Mouse (Mus musculus) embryonic facial prominence, embryonic 15.5 days (tissue): ENCODE results near the gene Rbms3. TPM values are rescaled to one million over a fixed set of nuclear protein-coding genes. Genes with fewer than 3 reads are reported as not detected.

Source experiments
- ATAC-seq: fragments of 200-750 bp; cut with Nextera tagmentation; 2 replicates; pipeline ENCODE4 v1.8.0; 2017; ENCODE audit warnings: low read depth, moderate TSS enrichment; ENCODE audit not compliant: insufficient number of reproducible peaks, low FRiP score, low TSS enrichment
- H3K27ac ChIP-seq: fragments of 300-500 bp; sonication (generic); replicated peaks from 2 replicates; pipeline ENCODE4 v1.5.1; 2015; ENCODE audit warnings: mild to moderate bottlenecking, inconsistent platforms
- H3K27me3 ChIP-seq: fragments of 300-500 bp; sonication (generic); 2 replicates; pipeline ENCODE4 v1.6.1; 2015; ENCODE audit warnings: inconsistent platforms
- H3K36me3 ChIP-seq: fragments of 300-500 bp; sonication (generic); 2 replicates; pipeline ENCODE4 v1.6.1; 2015; ENCODE audit warnings: mild to moderate bottlenecking, inconsistent platforms
- H3K4me1 ChIP-seq: fragments of 300-500 bp; sonication (generic); 2 replicates; pipeline ENCODE4 v1.6.1; 2015; ENCODE audit warnings: inconsistent platforms
- H3K4me2 ChIP-seq: fragments of 300-500 bp; sonication (generic); replicated peaks from 2 replicates; pipeline ENCODE4 v1.6.1; 2015; ENCODE audit warnings: mild to moderate bottlenecking, inconsistent platforms
- H3K4me3 ChIP-seq: fragments of 300-500 bp; sonication (generic); replicated peaks from 2 replicates; pipeline ENCODE4 v1.5.1; 2015; ENCODE audit warnings: mild to moderate bottlenecking, inconsistent platforms
- H3K9ac ChIP-seq: fragments of 300-500 bp; sonication (generic); 2 replicates; pipeline ENCODE4 v1.6.1; 2015; ENCODE audit warnings: inconsistent platforms
- H3K9me3 ChIP-seq: fragments of 300-500 bp; sonication (generic); replicated peaks from 2 replicates; pipeline ENCODE4 v1.6.1; 2016; ENCODE audit warnings: inconsistent platforms
- WGBS: fragments of 180-500 bp; shearing (Covaris S2); methylation state at CpG from one replicate; pipeline ENCODE4 v1.1.7; 2015; 5-methylcytosine and 5-hydroxymethylcytosine counted together
- polyA plus RNA-seq: library from polyadenylated mRNA; unstranded; fragments of >200 nt; fragmentation: Nextera tagmentation; extraction: Ambion mirVana; gene quantifications from 2 replicates; pipeline ENCODE4 v1.2.1, GENCODE M21; 2015

Gene Rbms3
- polyA plus RNA-seq, 1 experiment from 2014 or later: 84.3 TPM

- H3K4me3 ChIP-seq: no peak overlapping the region
- H3K27me3 ChIP-seq: no peaks in the 10 kb centered on the region
- H3K4me2 ChIP-seq: no peak overlapping the region
- 0 out of 2 replicates have a peak, but pooled peaks cover 6% of the 10 kb centered on the region for H3K36me3 ChIP-seq
- H3K27ac ChIP-seq: no peak overlapping the region
- H3K4me1 ChIP-seq: no peaks in the 10 kb centered on the region
- ATAC-seq: no peak
- H3K9me3 ChIP-seq: no peaks in the 10 kb centered on the region
- no peak overlapping the region for H3K9ac ChIP-seq
- 91% methylated on average over 1 of the region's 1 CpGs for WGBS
Measured at GRCm38 (mm10) chr9:116703119-116703518, 926.6 kb downstream of the Rbms3 start.

DNA sequence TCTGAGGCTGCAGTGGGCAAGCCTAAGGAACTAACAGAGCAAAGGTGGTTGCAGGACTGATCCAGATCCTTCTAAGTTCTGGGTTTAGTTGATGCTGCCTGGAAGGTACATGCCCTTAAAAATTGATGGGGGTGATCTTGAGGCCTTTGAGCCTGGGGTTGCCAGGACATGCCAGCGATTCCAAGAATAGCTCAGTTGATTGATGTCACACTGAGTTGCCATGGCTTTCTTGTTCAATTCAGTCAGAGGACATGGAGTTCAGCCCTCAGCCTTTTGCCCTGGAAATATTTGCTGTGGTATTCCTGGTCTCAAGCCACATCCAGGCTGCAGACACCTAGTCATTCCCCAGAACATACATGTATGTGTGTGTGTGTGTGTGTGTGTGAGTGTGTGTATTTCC lies 927.1 kb downstream of the Rbms3 start:
- Histone ChIP-seq H3K4me2 (no peak overlapping the region), H3K4me1 (no peaks in the 10 kb centered on the region), H3K9me3 (no peaks in the 10 kb centered on the region), H3K27me3 (no peaks in the 10 kb centered on the region), H3K9ac (no peak overlapping the region), H3K36me3 (0 out of 2 replicates have a peak, but pooled peaks cover 6% of the 10 kb centered on the region), H3K27ac (no peak overlapping the region), H3K4me3 (no peak overlapping the region)
- ATAC-seq: no peak
- 73% methylated on average over 1 of the region's 1 CpGs for WGBS

DNA sequence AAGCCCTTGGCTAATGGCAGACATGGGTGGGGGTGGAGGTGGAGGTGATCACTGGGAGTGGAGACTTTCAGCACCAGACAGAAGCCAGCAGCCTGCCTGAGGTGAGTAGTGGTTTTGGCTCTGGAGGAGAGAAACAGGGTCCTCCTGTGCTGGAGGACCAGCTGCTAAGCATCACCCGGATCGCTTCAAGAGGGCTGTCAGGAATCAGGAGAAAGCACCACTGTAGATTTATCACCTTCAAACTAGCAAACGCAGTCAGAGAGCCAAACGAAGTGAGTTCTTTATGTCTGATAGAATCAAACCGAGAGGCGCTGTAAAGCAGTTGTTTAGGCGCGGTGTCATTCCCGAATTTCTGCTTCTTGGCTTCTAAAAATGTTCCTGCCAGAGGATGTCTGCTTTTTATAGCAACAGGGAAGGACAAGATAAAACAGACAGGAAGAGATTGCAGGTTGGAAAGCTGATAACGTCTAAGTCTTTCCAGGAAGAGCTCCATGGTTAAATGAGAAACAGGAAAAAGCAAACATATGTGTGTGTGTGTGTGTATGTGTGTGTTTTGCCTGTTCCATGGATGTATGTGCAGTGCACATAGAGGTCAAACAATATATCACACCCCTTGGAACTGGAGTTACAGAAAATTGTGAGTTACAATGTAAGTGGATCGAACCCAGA lies 928.1 kb downstream of the Rbms3 start:
- Histone ChIP-seq H3K27me3 (no peaks in the 10 kb centered on the region), H3K4me2 (no peak overlapping the region), H3K4me3 (no peak overlapping the region), H3K9me3 (no peaks in the 10 kb centered on the region), H3K9ac (no peak overlapping the region), H3K36me3 (0 out of 2 replicates have a peak, but pooled peaks cover 6% of the 10 kb centered on the region), H3K27ac (no peak overlapping the region), H3K4me1 (no peaks in the 10 kb centered on the region)
- ATAC-seq: no peak
- WGBS: 78% methylated on average over 11 of the region's 11 CpGs

- no peak for ATAC-seq
- no peaks in the 10 kb centered on the region for H3K9me3 ChIP-seq
- no peak overlapping the region for H3K9ac ChIP-seq
- WGBS: 72% methylated on average over 4 of the region's 4 CpGs
- H3K36me3 ChIP-seq: no peaks in the 10 kb centered on the region
- no peak overlapping the region for H3K4me3 ChIP-seq
- no peak overlapping the region for H3K27ac ChIP-seq
- H3K4me2 ChIP-seq: no peak overlapping the region
- H3K27me3 ChIP-seq: no peaks in the 10 kb centered on the region
- no peaks in the 10 kb centered on the region for H3K4me1 ChIP-seq
Measured at GRCm38 (mm10) chr9:116688615-116689014, 941.1 kb downstream of the Rbms3 start.

DNA sequence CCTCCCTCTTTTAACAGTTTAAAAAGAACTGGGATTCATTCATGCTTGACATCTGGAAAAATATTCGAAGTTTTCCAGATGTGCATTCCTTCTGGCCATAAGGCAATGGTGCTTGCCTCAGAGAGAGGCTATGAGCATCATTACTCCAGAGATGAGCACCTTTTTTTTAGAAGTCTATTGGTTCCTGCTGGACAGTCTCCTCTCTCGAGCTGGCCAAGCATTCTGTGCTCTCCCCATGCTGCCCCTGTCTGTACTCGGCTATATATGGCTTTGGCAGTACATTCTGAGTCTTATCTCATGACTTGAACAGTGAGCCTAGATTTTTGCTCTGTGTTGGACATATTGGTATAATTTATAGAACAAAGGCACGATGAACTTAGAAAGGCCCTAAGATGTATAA lies 952.6 kb downstream of the Rbms3 start:
- Histone ChIP-seq H3K27ac (peak overlapping the region; percentile 48; the same call in 1 of the 2 replicates), H3K4me2 (no peak overlapping the region), H3K9me3 (no peaks in the 10 kb centered on the region), H3K27me3 (no peaks in the 10 kb centered on the region), H3K4me1 (peaks cover 6% of the 10 kb centered on the region; the same call in 1 of the 2 replicates), H3K4me3 (no peak overlapping the region), H3K36me3 (peaks cover 15% of the 10 kb centered on the region), H3K9ac (no peak overlapping the region)
- ATAC-seq: peak; percentile 51; the same call in 1 of the 2 replicates
- WGBS: 46% methylated on average over 4 of the region's 4 CpGs

GRCm38 (mm10) chr9:116676445-116676844 lies 953.3 kb downstream of the Rbms3 start:
- Histone ChIP-seq H3K9ac (no peak overlapping the region), H3K36me3 (peaks cover 15% of the 10 kb centered on the region), H3K4me1 (peaks cover 6% of the 10 kb centered on the region; the same call in 1 of the 2 replicates), H3K4me2 (no peak overlapping the region), H3K27ac (peak overlapping the region; percentile 45; the same call in 1 of the 2 replicates), H3K4me3 (no peak overlapping the region), H3K27me3 (no peaks in the 10 kb centered on the region), H3K9me3 (no peaks in the 10 kb centered on the region)
- no peak for ATAC-seq
- 62% methylated on average over 2 of the region's 2 CpGs for WGBS

DNA sequence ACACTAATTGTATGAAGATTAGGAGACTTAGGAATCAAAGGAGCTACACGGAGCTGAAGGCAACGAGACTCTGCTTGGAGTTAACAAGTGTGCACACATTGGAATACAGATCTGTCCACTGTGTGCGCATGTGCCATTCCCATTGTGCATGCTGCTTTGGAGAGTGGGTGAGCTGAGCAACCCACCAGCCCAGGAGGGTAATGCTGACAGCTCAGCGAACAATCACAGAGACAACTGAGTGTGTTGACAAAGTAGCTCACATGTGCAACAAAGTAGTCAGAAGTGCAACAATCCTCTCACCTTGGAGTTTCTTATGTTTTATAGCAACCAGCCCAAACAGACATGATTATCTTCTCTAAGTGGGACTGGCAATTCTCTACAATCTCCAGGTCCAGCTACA lies 955.5 kb downstream of the Rbms3 start:
- 0 out of 2 replicates have a peak, but pooled peaks cover 4% of the 10 kb centered on the region for H3K36me3 ChIP-seq
- H3K27me3 ChIP-seq: no peaks in the 10 kb centered on the region
- no peak overlapping the region for H3K9ac ChIP-seq
- no peak overlapping the region for H3K4me3 ChIP-seq
- 68% methylated on average over 4 of the region's 4 CpGs for WGBS
- H3K27ac ChIP-seq: no peak overlapping the region
- no peak for ATAC-seq
- peaks cover 6% of the 10 kb centered on the region; the same call in 1 of the 2 replicates for H3K4me1 ChIP-seq
- no peaks in the 10 kb centered on the region for H3K9me3 ChIP-seq
- H3K4me2 ChIP-seq: no peak overlapping the region

GRCm38 (mm10) chr9:116661026-116661425 lies 968.7 kb downstream of the Rbms3 start:
- Histone ChIP-seq H3K9me3 (no peaks in the 10 kb centered on the region), H3K9ac (no peak overlapping the region), H3K4me1 (no peaks in the 10 kb centered on the region), H3K36me3 (peaks cover 16% of the 10 kb centered on the region), H3K4me2 (no peak overlapping the region), H3K27ac (no peak overlapping the region), H3K4me3 (no peak overlapping the region), H3K27me3 (no peaks in the 10 kb centered on the region)
- ATAC-seq: no peak
- WGBS: 79% methylated on average over 4 of the region's 4 CpGs

DNA sequence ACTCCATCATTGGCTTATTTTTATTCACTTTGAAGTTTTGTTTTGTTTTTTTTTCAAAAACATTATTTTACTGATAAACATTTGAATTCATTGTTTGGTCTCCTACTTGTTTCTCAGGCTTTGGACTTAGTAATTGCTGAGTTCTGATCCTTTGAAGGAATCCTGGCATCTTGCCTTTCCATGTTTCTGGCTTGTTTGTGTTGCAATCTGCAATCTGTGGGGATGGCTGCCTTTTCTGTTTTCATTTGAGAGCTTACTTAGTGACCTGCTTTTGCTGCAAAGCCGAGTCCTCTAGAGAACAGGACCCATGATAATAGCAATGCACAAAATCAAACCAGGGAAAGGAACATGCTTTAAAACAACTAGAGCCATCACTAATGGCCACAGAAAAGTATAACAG lies 969.8 kb downstream of the Rbms3 start:
- H3K4me1 ChIP-seq: no peaks in the 10 kb centered on the region
- H3K27me3 ChIP-seq: no peaks in the 10 kb centered on the region
- no peak overlapping the region for H3K27ac ChIP-seq
- 71% methylated on average over 1 of the region's 1 CpGs for WGBS
- H3K9ac ChIP-seq: no peak overlapping the region
- no peak overlapping the region for H3K4me2 ChIP-seq
- no peak for ATAC-seq
- peaks cover 12% of the 10 kb centered on the region for H3K36me3 ChIP-seq
- no peak overlapping the region for H3K4me3 ChIP-seq
- H3K9me3 ChIP-seq: no peaks in the 10 kb centered on the region

- no peaks in the 10 kb centered on the region for H3K9me3 ChIP-seq
- ATAC-seq: no peak
- no peak overlapping the region for H3K9ac ChIP-seq
- 87% methylated on average over 2 of the region's 2 CpGs for WGBS
- H3K27ac ChIP-seq: no peak overlapping the region
- no peaks in the 10 kb centered on the region for H3K4me1 ChIP-seq
- H3K27me3 ChIP-seq: no peaks in the 10 kb centered on the region
- no peak overlapping the region for H3K4me3 ChIP-seq
- H3K4me2 ChIP-seq: no peak overlapping the region
- 0 out of 2 replicates have a peak, but pooled peaks cover 3% of the 10 kb centered on the region for H3K36me3 ChIP-seq
Measured at GRCm38 (mm10) chr9:116657141-116657540, 972.6 kb downstream of the Rbms3 start.

GRCm38 (mm10) chr9:116651414-116651813 lies 978.3 kb downstream of the Rbms3 start:
- no peak overlapping the region for H3K4me2 ChIP-seq
- no peaks in the 10 kb centered on the region for H3K9me3 ChIP-seq
- 100% methylated on average over 1 of the region's 1 CpGs for WGBS
- ATAC-seq: no peak
- no peaks in the 10 kb centered on the region for H3K36me3 ChIP-seq
- H3K4me1 ChIP-seq: no peaks in the 10 kb centered on the region
- H3K27me3 ChIP-seq: no peaks in the 10 kb centered on the region
- no peak overlapping the region for H3K9ac ChIP-seq
- no peak overlapping the region for H3K27ac ChIP-seq
- no peak overlapping the region for H3K4me3 ChIP-seq

- no peak overlapping the region for H3K27ac ChIP-seq
- 60% methylated on average over 4 of the region's 4 CpGs for WGBS
- H3K4me1 ChIP-seq: no peaks in the 10 kb centered on the region
- no peak overlapping the region for H3K9ac ChIP-seq
- no peak for ATAC-seq
- no peaks in the 10 kb centered on the region for H3K27me3 ChIP-seq
- H3K9me3 ChIP-seq: no peaks in the 10 kb centered on the region
- H3K4me3 ChIP-seq: no peak overlapping the region
- H3K4me2 ChIP-seq: no peak overlapping the region
- no peaks in the 10 kb centered on the region for H3K36me3 ChIP-seq
Measured at GRCm38 (mm10) chr9:116649955-116650354, 979.8 kb downstream of the Rbms3 start.
